Mouse (Mus musculus): ENCODE data around the gene Snx6. TPM values are rescaled to one million over a fixed set of nuclear protein-coding genes. Genes with fewer than 3 reads are reported as not detected.

Snx6 gene
- polyA plus RNA-seq, 1 experiment from 2014 or later, result 60.1 TPM

Other genes with a start within 250 kb of the Snx6 start
- 61.4 and 67.2 TPM in 2 replicates for gene Sptssa, start 139.1 kb downstream of the Snx6 start, polyA plus RNA-seq (2015; fragmentation: Nextera tagmentation; extraction: Ambion mirVana)
- gene Eapp, start 99.8 kb downstream of the Snx6 start, polyA plus RNA-seq (2015; fragmentation: Nextera tagmentation; extraction: Ambion mirVana), result 50.0 and 50.3 TPM in 2 replicates
- gene Cfl2, start 67.2 kb upstream of the Snx6 start, polyA plus RNA-seq (2015; fragmentation: Nextera tagmentation; extraction: Ambion mirVana), result 37.1 and 44.2 TPM in 2 replicates
- not detected in 2 replicates for gene Gm20403, start 190.8 kb upstream of the Snx6 start, polyA plus RNA-seq (2015; fragmentation: Nextera tagmentation; extraction: Ambion mirVana)
- 32.3 and 38.0 TPM in 2 replicates for gene Baz1a, start 218.6 kb upstream of the Snx6 start, polyA plus RNA-seq (2015; fragmentation: Nextera tagmentation; extraction: Ambion mirVana)

Measured in liver, embryonic 13.5 days (tissue).